ENCODE assay signal across 23 mouse cellular contexts in genomic region chr1:120698189-120698588, GRCm38 (mm10).
A peak's percentile ranks its signal among the peaks of the same experiment; 100 is the strongest.
DNase-seq lines count a peak whose midpoint lies in the region; ATAC-seq and TF ChIP-seq lines count a peak whose summit lies in the region.
"Had no signal": no experiment of that assay in that cellular context is flagged by ENCODE, and none has a peak within 500 bp of the region (broad histone marks: within the 10 kb centered on the region; RNA-seq: fewer than 3 reads in every experiment).

No protein-coding gene starts in this region.

- no peak overlapping the region for H3K4me3 ChIP-seq in heart, adult 2 months
- H3K4me3 ChIP-seq in midbrain, embryonic 11.5 days (ENCODE audit: low read depth, low read length): no peak overlapping the region
- no peak overlapping the region for H3K4me3 ChIP-seq in midbrain, embryonic 16.5 days (ENCODE audit: low read depth, low read length)
- H3K4me3 ChIP-seq: heart, embryonic 10.5 days; hindbrain, embryonic 10.5 days; limb, embryonic 12.5 days; midbrain, embryonic 15.5 days; neural tube, embryonic 15.5 days; stomach, embryonic 15.5 days had no signal

- no peak for DNase-seq in heart, adult 2 months
- no peak for DNase-seq in heart, postnatal 10 days
- DNase-seq in midbrain, embryonic 11.5 days (ENCODE audit: low spot score, missing footprints): peak; percentile 79
- peak; percentile 65 for DNase-seq in ES-CJ7 (ENCODE audit: low read depth, low spot score)
- peak; percentile 63 for DNase-seq in ZHBTc4 (ENCODE audit: low read depth, low spot score)
- no peak for DNase-seq in testis, postnatal 10 days (ENCODE audit: low spot score)
- no peak for DNase-seq in cerebellum, postnatal 25 days
- DNase-seq: adrenal gland, postnatal 10 days; cerebellum, adult 9-10 months; kidney, adult 18-20 months; liver, postnatal 0 days; lung, postnatal 14 days; thymus, adult 2 months; thymus, postnatal 4 days had no signal

- no peak for TF ChIP-seq POLR2A in heart, adult 2 months (IDR thresholded peaks at IDR 0.05; ENCODE audit: insufficient read depth, low read depth, low read length)

- peak; percentile 30; the same call in 1 of the 2 replicates for TF ChIP-seq CTCF in heart, adult 2 months (IDR thresholded peaks at IDR 0.05)

- intact Hi-C loops in heart, adult 2 months (cut with DNase I): no loop called here
- intact Hi-C loops in heart, postnatal 10 days (cut with DNase I): no loop called here

- no peak overlapping the region for H3K27ac ChIP-seq in heart, adult 2 months
- no peak overlapping the region for H3K27ac ChIP-seq in midbrain, embryonic 11.5 days (ENCODE audit: low read depth, low read length)
- H3K27ac ChIP-seq in midbrain, embryonic 16.5 days (ENCODE audit: low read length): no peak overlapping the region
- H3K27ac ChIP-seq: heart, embryonic 10.5 days; hindbrain, embryonic 10.5 days; kidney, postnatal 0 days; limb, embryonic 12.5 days; midbrain, embryonic 15.5 days; neural tube, embryonic 15.5 days; stomach, embryonic 15.5 days had no signal

- 79% methylated on average over 4 of the region's 4 CpGs for WGBS in heart, adult 2 months
- WGBS in midbrain, embryonic 11.5 days: 79% methylated on average over 4 of the region's 4 CpGs
- 75% methylated on average over 4 of the region's 4 CpGs for WGBS in midbrain, embryonic 16.5 days

- H3K36me3 ChIP-seq in heart, adult 2 months (ENCODE audit: control insufficient read depth, insufficient read depth, low read length): no peaks in the 10 kb centered on the region
- H3K36me3 ChIP-seq in midbrain, embryonic 11.5 days (ENCODE audit: control insufficient read depth, insufficient read depth, low read length): no peaks in the 10 kb centered on the region
- H3K36me3 ChIP-seq in midbrain, embryonic 16.5 days (ENCODE audit: control insufficient read depth, insufficient read depth, low read length): no peaks in the 10 kb centered on the region
- H3K36me3 ChIP-seq: heart, embryonic 10.5 days; hindbrain, embryonic 10.5 days; limb, embryonic 12.5 days; midbrain, embryonic 15.5 days; neural tube, embryonic 15.5 days; stomach, embryonic 15.5 days had no signal

- H3K9me3 ChIP-seq in midbrain, embryonic 11.5 days (ENCODE audit: control insufficient read depth, low read length): no peaks in the 10 kb centered on the region
- H3K9me3 ChIP-seq in midbrain, embryonic 16.5 days (replicated peaks; ENCODE audit: control insufficient read depth, low read length, poor library complexity, severe bottlenecking): no peaks in the 10 kb centered on the region
- H3K9me3 ChIP-seq: heart, embryonic 10.5 days; midbrain, embryonic 15.5 days; neural tube, embryonic 15.5 days; stomach, embryonic 15.5 days had no signal

- H3K4me1 ChIP-seq in heart, adult 2 months (ENCODE audit: control insufficient read depth, insufficient read depth, low read length): no peaks in the 10 kb centered on the region
- no peaks in the 10 kb centered on the region for H3K4me1 ChIP-seq in midbrain, embryonic 11.5 days (ENCODE audit: control insufficient read depth, insufficient read depth, low read length)
- H3K4me1 ChIP-seq in midbrain, embryonic 16.5 days (ENCODE audit: control insufficient read depth, insufficient read depth, low read length): no peaks in the 10 kb centered on the region
- H3K4me1 ChIP-seq: heart, embryonic 10.5 days; hindbrain, embryonic 10.5 days; limb, embryonic 12.5 days; midbrain, embryonic 15.5 days; neural tube, embryonic 15.5 days; stomach, embryonic 15.5 days had no signal

- H3K9ac ChIP-seq in heart, adult 2 months (ENCODE audit: low read depth, low read length): no peak overlapping the region
- H3K9ac ChIP-seq in midbrain, embryonic 11.5 days (ENCODE audit: low read length): no peak overlapping the region
- no peak overlapping the region for H3K9ac ChIP-seq in midbrain, embryonic 16.5 days (ENCODE audit: low read depth, low read length)
- H3K9ac ChIP-seq: limb, embryonic 12.5 days; liver, postnatal 0 days; midbrain, embryonic 15.5 days; neural tube, embryonic 15.5 days; stomach, embryonic 15.5 days had no signal

- no peak for TF ChIP-seq EP300 in heart, adult 2 months (IDR thresholded peaks at IDR 0.05; ENCODE audit: insufficient read depth, low read depth, low read length)

- ATAC-seq in midbrain, embryonic 11.5 days (ENCODE audit: low FRiP score): no peak
- no peak for ATAC-seq in midbrain, embryonic 16.5 days
- ATAC-seq: liver, postnatal 0 days; midbrain, embryonic 15.5 days had no signal

- H3K4me2 ChIP-seq in midbrain, embryonic 11.5 days: no peak overlapping the region
- H3K4me2 ChIP-seq in midbrain, embryonic 16.5 days (ENCODE audit: low read length): no peak overlapping the region
- H3K4me2 ChIP-seq: limb, embryonic 12.5 days; liver, embryonic 11.5 days; midbrain, embryonic 15.5 days; neural tube, embryonic 15.5 days; stomach, embryonic 15.5 days had no signal

- H3K27me3 ChIP-seq in heart, adult 2 months (ENCODE audit: control insufficient read depth, insufficient read depth, low read length): no peaks in the 10 kb centered on the region
- H3K27me3 ChIP-seq in midbrain, embryonic 11.5 days (ENCODE audit: control insufficient read depth, insufficient read depth, low read length): no peaks in the 10 kb centered on the region
- H3K27me3 ChIP-seq in midbrain, embryonic 16.5 days (ENCODE audit: control insufficient read depth, insufficient read depth, low read depth, low read length): no peaks in the 10 kb centered on the region
- H3K27me3 ChIP-seq: limb, embryonic 12.5 days; midbrain, embryonic 15.5 days; neural tube, embryonic 15.5 days; stomach, embryonic 15.5 days had no signal

- no peaks in the 10 kb centered on the region for H3K79me2 ChIP-seq in heart, adult 2 months (replicated peaks; ENCODE audit: control insufficient read depth, insufficient read depth, low read length)

Comparison
In these comparisons a context has a peak if more than half of its experiments do, and no peak if none do; other contexts are left out.
1. DNase-seq: peak in midbrain, embryonic 11.5 days (single experiment), ES-CJ7 (single experiment) and ZHBTc4 (single experiment); none in heart, adult 2 months (0 of 2), heart, postnatal 10 days (0 of 2), testis, postnatal 10 days (single experiment) and cerebellum, postnatal 25 days (0 of 2).